Mouse (Mus musculus): ENCODE results near the gene Vmn1r8. TPM values are rescaled to one million over a fixed set of nuclear protein-coding genes. Genes with fewer than 3 reads are reported as not detected.
"Not testable (repeated sequence)": the region's sequence is repeated elsewhere in the genome, so short reads cannot be mapped to it uniquely, and the experiment has no call there.

Vmn1r8 gene
- polyA plus RNA-seq (2012; fragmentation: generic; extraction: Trizol), result not detected

DNA sequence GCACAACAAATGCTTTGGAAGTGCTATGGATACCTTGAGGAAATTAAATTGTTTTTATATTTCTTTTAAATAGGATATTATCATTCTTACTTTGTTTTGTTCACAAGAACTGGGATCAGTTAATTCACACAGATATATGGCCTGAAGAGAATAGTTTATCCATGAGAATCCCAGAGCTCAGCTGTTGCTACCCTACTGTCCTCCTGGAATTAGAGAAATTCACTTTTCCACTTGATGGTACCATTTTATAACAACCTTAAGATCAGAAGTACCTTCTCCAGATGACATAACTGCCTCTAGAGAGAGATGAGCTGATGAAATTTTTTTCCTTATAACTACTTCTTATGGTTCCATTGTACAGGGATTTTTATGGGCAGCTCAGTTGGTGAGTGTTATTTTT, at the start of gene Vmn1r8:
TSS of gene Vmn1r8 (plus strand) at position 301 of the 400 bp plus-strand sequence.
- no peak within 1 kb of the TSS for H3K4me3 ChIP-seq
- no peak within 1 kb of the TSS for H3K4me2 ChIP-seq (ENCODE audit: low read depth)
- no peak within 1 kb of the TSS for H3ac ChIP-seq (ENCODE audit: control insufficient read depth, insufficient read length)
- TF ChIP-seq SRF (IDR thresholded peaks at IDR 0.05; ENCODE audit: control insufficient read depth, insufficient read length, low read depth) (no peak), E2F4 (IDR thresholded peaks at IDR 0.05; ENCODE audit: insufficient read depth) (no peak), MYOD1 (IDR thresholded peaks at IDR 0.05; ENCODE audit: control insufficient read depth in 1 of 3, insufficient read length in 2 of 3, low read depth in 2 of 3) (no peak)
- no peaks in the 10 kb centered on the region for H3K79me2 ChIP-seq (ENCODE audit: control insufficient read depth, insufficient read depth)
- no peaks in the 10 kb centered on the region for H3K36me3 ChIP-seq (ENCODE audit: control insufficient read depth, insufficient read depth)
- H3K27me3 ChIP-seq (ENCODE audit: control insufficient read depth, insufficient read depth, insufficient read length), result no peaks in the 10 kb centered on the region

DNA sequence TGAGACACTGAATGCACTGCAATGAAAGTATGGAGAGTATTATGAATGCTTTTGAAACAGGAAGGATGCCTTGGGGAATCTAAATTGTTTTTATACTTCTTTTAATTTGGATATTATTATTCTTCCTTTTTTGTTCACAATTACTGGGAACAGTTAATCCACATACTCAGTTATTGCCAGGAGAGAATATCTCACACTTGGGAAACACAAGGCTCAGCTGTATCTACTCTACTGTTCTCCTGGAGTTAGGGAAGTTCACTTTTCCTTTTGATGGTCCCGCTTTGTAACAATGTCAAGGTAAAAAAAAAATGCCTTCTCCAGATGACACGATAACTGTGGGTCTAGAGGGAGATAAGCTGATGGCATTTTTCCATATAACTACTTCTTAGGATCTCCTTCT, 35.1 kb upstream of the Vmn1r8 start, which contains the start of gene Vmn1r6:
TSS of gene Vmn1r6 (plus strand) at position 301 of the 400 bp plus-strand sequence.
- no peaks in the 10 kb centered on the region for H3K27me3 ChIP-seq (ENCODE audit: control insufficient read depth, insufficient read depth, insufficient read length)
- no peaks in the 10 kb centered on the region for H3K36me3 ChIP-seq (ENCODE audit: control insufficient read depth, insufficient read depth)
- H3K79me2 ChIP-seq (ENCODE audit: control insufficient read depth, insufficient read depth), result no peaks in the 10 kb centered on the region
- no peak for TF ChIP-seq MAX (IDR thresholded peaks at IDR 0.05; ENCODE audit: low read depth)
- no peak for TF ChIP-seq TCF12 (IDR thresholded peaks at IDR 0.05; ENCODE audit: insufficient read depth, poor library complexity, severe bottlenecking)
- TF ChIP-seq CEBPB (IDR thresholded peaks at IDR 0.05; ENCODE audit: insufficient read depth, poor library complexity, severe bottlenecking), result no peak
- no peak within 1 kb of the TSS for H3ac ChIP-seq (ENCODE audit: control insufficient read depth, insufficient read length)
- H3K4me3 ChIP-seq, result no peak within 1 kb of the TSS
- H3K4me2 ChIP-seq (ENCODE audit: low read depth), result no peak within 1 kb of the TSS

DNA sequence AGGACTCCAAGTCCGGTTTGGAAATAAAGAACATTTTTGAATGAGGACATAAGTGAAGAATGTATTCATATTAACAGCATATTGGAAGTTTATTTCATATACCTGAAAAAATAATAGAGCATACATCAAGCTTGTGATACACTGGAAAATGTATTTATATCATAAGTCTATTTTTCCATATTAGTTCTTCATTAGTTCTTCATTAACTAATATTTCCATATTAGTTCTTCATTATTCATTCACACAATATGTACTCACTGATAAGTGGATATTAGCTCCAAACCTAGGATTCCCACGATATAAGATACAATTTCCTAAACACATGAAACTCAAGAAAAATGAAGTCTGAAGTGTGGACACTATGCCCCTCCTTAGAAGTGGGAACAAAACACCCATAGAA, 6.9 kb upstream of the Vmn1r8 start, which contains the start of gene Vmn1r7:
TSS of gene Vmn1r7 (minus strand) at position 101 of the 400 bp plus-strand sequence.
- H3K79me2 ChIP-seq (ENCODE audit: control insufficient read depth, insufficient read depth); H3K4me3 ChIP-seq; H3K4me2 ChIP-seq (ENCODE audit: low read depth); H3K27me3 ChIP-seq (ENCODE audit: control insufficient read depth, insufficient read depth, insufficient read length); H3K36me3 ChIP-seq (ENCODE audit: control insufficient read depth, insufficient read depth); H3ac ChIP-seq (ENCODE audit: control insufficient read depth, insufficient read length): not testable (repeated sequence)

- Histone ChIP-seq H3K4me3 (no peak overlapping the region), H3K4me2 (ENCODE audit: low read depth) (no peak overlapping the region), H3ac (ENCODE audit: control insufficient read depth, insufficient read length) (no peak overlapping the region), H3K36me3 (ENCODE audit: control insufficient read depth, insufficient read depth) (no peaks in the 10 kb centered on the region), H3K27me3 (ENCODE audit: control insufficient read depth, insufficient read depth, insufficient read length) (no peaks in the 10 kb centered on the region), H3K79me2 (ENCODE audit: control insufficient read depth, insufficient read depth) (no peaks in the 10 kb centered on the region)
- TF ChIP-seq POLR2A (IDR thresholded peaks at IDR 0.05; ENCODE audit: insufficient read length, low read depth) (no peak), CEBPB (IDR thresholded peaks at IDR 0.05; ENCODE audit: insufficient read depth, poor library complexity, severe bottlenecking) (no peak), MYOD1 (IDR thresholded peaks at IDR 0.05; ENCODE audit: control insufficient read depth in 1 of 3, insufficient read length in 2 of 3, low read depth in 2 of 3) (no peak), E2F4 (IDR thresholded peaks at IDR 0.05; ENCODE audit: insufficient read depth) (no peak), MYOG (IDR thresholded peaks at IDR 0.05; ENCODE audit: control insufficient read depth in 1 of 3, insufficient read depth in 1 of 3, insufficient read length in 2 of 3, low read depth in 2 of 3) (no peak), SRF (IDR thresholded peaks at IDR 0.05; ENCODE audit: control insufficient read depth, insufficient read length, low read depth) (no peak)
Measured at GRCm38 (mm10) chr6:57034674-57035073, 2.6 kb downstream of the Vmn1r8 start.

DNA sequence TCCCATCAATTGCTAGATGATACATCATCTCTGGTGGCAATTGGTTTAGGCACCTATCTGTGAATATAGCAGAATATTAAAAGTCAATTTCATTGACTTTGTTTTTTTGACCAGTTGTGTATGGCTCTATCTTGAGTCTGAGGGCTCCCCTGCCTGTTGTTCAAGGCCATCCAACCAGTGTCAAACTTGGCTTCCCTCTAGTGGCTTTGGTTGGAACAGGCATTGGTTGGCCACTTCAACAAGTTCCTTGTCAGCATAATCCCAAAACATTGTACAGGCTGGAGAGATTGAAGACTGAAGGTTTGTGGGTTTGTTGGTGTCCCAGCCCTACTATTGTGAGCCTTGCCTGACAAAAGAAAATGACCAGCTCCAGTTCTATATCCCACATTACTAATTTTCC, 31.6 kb downstream of the Vmn1r8 start:
- no peak overlapping the region for H3K4me3 ChIP-seq
- H3K4me2 ChIP-seq (ENCODE audit: low read depth), result no peak overlapping the region
- H3K36me3 ChIP-seq (ENCODE audit: control insufficient read depth, insufficient read depth), result no peaks in the 10 kb centered on the region
- no peaks in the 10 kb centered on the region for H3K27me3 ChIP-seq (ENCODE audit: control insufficient read depth, insufficient read depth, insufficient read length)
- no peaks in the 10 kb centered on the region for H3K79me2 ChIP-seq (ENCODE audit: control insufficient read depth, insufficient read depth)
- no peak for TF ChIP-seq TCF3 (IDR thresholded peaks at IDR 0.05; ENCODE audit: insufficient read length, low read depth)
- TF ChIP-seq CEBPB (IDR thresholded peaks at IDR 0.05; ENCODE audit: insufficient read depth, poor library complexity, severe bottlenecking), result no peak
- TF ChIP-seq E2F4 (IDR thresholded peaks at IDR 0.05; ENCODE audit: insufficient read depth), result no peak
- no peak for TF ChIP-seq POLR2A (IDR thresholded peaks at IDR 0.05; ENCODE audit: insufficient read length, low read depth)
- no peak for TF ChIP-seq MAX (IDR thresholded peaks at IDR 0.05; ENCODE audit: low read depth)
- no peak for TF ChIP-seq POLR2AphosphoS2 (IDR thresholded peaks at IDR 0.05; ENCODE audit: insufficient read length, low read depth)
- TF ChIP-seq REST (IDR thresholded peaks at IDR 0.05; ENCODE audit: insufficient read depth, insufficient read length), result no peak
- no peak for TF ChIP-seq MYOD1 (IDR thresholded peaks at IDR 0.05; ENCODE audit: control insufficient read depth in 1 of 3, insufficient read length in 2 of 3, low read depth in 2 of 3)
- TF ChIP-seq USF1 (IDR thresholded peaks at IDR 0.05; ENCODE audit: low read depth), result no peak
- TF ChIP-seq TCF12 (IDR thresholded peaks at IDR 0.05; ENCODE audit: insufficient read depth, poor library complexity, severe bottlenecking), result no peak
- TF ChIP-seq MYOG (IDR thresholded peaks at IDR 0.05; ENCODE audit: control insufficient read depth in 1 of 3, insufficient read depth in 1 of 3, insufficient read length in 2 of 3, low read depth in 2 of 3), result no peak
- TF ChIP-seq SRF (IDR thresholded peaks at IDR 0.05; ENCODE audit: control insufficient read depth, insufficient read length, low read depth), result no peak
- no peak overlapping the region for H3ac ChIP-seq (ENCODE audit: control insufficient read depth, insufficient read length)

DNA sequence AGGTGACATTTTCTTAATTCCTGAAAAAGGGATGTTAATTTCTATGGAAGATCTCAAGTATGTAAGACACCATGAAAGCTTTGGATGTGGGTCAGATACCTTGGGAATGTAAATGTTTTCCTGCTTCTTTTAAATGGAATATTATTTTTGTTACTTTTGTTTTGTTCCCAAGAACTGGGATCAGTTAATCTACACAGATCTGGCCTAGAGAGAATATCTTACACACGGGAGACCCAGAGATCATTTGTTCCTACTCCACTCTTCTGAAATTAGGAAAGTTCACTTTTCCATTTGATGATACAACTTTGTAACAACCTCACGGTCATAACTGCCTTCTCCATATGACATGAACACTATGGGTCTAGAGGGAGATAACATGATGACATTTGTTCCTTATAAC, 34.4 kb downstream of the Vmn1r8 start, which contains the start of gene Vmn1r9:
TSS of gene Vmn1r9 (plus strand) at position 301 of the 400 bp plus-strand sequence.
- no peaks in the 10 kb centered on the region for H3K79me2 ChIP-seq (ENCODE audit: control insufficient read depth, insufficient read depth)
- TF ChIP-seq SRF (IDR thresholded peaks at IDR 0.05; ENCODE audit: control insufficient read depth, insufficient read length, low read depth) (no peak), MYOD1 (IDR thresholded peaks at IDR 0.05; ENCODE audit: control insufficient read depth in 1 of 3, insufficient read length in 2 of 3, low read depth in 2 of 3) (no peak), REST (IDR thresholded peaks at IDR 0.05; ENCODE audit: insufficient read depth, insufficient read length) (no peak), TCF3 (IDR thresholded peaks at IDR 0.05; ENCODE audit: insufficient read length, low read depth) (no peak), CEBPB (IDR thresholded peaks at IDR 0.05; ENCODE audit: insufficient read depth, poor library complexity, severe bottlenecking) (no peak), MYOG (IDR thresholded peaks at IDR 0.05; ENCODE audit: control insufficient read depth in 1 of 3, insufficient read depth in 1 of 3, insufficient read length in 2 of 3, low read depth in 2 of 3) (no peak), MAX (IDR thresholded peaks at IDR 0.05; ENCODE audit: low read depth) (no peak), USF1 (IDR thresholded peaks at IDR 0.05; ENCODE audit: low read depth) (no peak), POLR2A (IDR thresholded peaks at IDR 0.05; ENCODE audit: insufficient read length, low read depth) (no peak), TCF12 (IDR thresholded peaks at IDR 0.05; ENCODE audit: insufficient read depth, poor library complexity, severe bottlenecking) (no peak), POLR2AphosphoS2 (IDR thresholded peaks at IDR 0.05; ENCODE audit: insufficient read length, low read depth) (no peak), E2F4 (IDR thresholded peaks at IDR 0.05; ENCODE audit: insufficient read depth) (no peak)
- H3ac ChIP-seq (ENCODE audit: control insufficient read depth, insufficient read length), result no peak within 1 kb of the TSS
- H3K36me3 ChIP-seq (ENCODE audit: control insufficient read depth, insufficient read depth), result no peaks in the 10 kb centered on the region
- H3K4me3 ChIP-seq, result no peak within 1 kb of the TSS
- H3K27me3 ChIP-seq (ENCODE audit: control insufficient read depth, insufficient read depth, insufficient read length), result no peaks in the 10 kb centered on the region
- no peak within 1 kb of the TSS for H3K4me2 ChIP-seq (ENCODE audit: low read depth)

Measured in myocyte (in vitro differentiated cells).